Mouse (Mus musculus) B cell, adult (primary cell): ENCODE results near the gene Tat. TPM values are rescaled to one million over a fixed set of nuclear protein-coding genes. Genes with fewer than 3 reads are reported as not detected.

Experiments
- total RNA-seq: library from RNA; stranded (reverse); gene quantifications from 4 replicates; pipeline ENCODE4 v1.2.4, GENCODE M21; 2023; ENCODE audit not compliant: inconsistent age

Tat gene
- total RNA-seq, result not detected in 4 replicates

DNA sequence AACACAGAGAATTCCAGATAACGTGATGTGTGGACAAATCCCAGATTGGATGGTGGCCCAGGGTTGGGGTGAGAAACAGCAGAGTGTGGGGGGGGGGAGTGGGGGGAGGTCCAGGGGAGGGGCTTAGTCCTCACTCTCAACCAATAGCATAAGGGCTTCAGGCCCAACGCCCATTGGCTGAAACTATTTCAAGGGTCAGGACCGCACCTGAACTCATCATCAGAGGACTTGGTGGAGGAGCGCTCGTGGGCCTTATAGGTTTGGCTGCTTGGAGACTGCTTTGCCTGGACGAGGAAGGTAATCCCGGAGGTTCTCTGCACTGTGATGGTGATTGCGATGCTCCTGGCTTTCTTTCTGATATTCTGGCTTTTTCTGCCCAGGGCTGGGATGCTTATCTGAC is at the start of gene Tat:
TSS of gene Tat (plus strand) at position 214 of the 400 bp plus-strand sequence.

DNA sequence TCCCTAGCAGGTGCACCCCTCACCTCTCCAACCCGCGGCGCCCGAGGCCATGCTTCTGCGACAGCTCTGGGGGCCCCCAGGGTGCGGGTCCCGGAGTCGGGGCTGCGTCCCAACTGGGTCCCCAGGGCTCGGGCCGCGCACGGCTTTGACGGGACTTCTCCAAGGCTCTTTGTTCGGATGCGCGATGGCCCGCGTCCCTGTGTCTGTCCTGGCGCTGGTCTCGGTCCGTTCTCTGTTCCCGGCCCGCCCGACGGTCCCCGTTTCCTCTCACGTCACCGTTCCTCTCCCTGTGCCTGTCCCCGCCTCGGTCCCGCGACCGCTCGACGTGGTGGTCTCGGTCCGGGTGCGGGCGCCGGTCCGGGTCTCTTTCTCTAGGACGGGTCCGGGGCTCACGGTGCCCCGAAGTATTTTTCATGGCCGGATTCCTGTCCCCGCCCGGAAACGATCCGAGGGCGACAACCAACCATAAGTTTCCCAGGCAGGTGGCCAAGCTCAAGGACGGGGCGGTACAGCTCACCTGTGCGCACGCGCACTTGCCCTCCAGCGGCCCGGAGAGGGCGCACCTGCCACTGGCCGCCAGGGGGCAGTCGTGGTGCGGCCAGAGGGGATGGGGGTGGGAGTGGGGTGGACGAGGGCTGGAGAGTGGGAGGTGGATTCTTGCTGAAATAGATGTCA is 28.4 kb upstream of the Tat start, which contains the start of gene Marveld3:
TSS of gene Marveld3 (minus strand) at position 511 of the 675 bp plus-strand sequence.

DNA sequence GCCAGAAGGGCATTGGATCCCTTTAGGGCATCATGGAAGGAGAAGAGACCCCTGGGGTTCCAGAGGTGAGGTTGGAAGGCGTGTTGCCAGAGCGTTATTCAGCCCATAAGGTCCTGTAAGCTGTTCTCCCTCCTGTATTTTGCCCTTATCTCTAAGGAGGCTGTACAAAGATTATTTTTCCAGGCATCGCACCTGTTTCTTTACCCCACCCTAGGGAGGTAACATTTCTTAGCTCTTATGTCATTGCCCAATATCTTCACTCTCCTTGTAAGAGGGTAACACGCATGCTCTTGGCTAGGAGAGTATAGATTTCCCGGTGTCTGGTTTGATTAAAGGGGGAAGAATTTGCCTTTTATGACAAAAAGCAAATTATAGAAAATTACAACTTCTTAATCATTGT is 49.4 kb downstream of the Tat start, which contains the start of gene Chst4:
TSS of gene Chst4 (minus strand) at position 82 of the 400 bp plus-strand sequence.

Other genes with a start within 250 kb of the Tat start
- 75.9 to 91.7 TPM (median 85.0 TPM) in 4 replicates for gene Ap1g1, start 211.9 kb upstream of the Tat start, total RNA-seq
- 15.0 to 21.4 TPM (median 19.2 TPM) in 4 replicates for gene Phlpp2, start 121.9 kb upstream of the Tat start, total RNA-seq
- not detected in 4 replicates for gene Marveld3, start 28.2 kb upstream of the Tat start, total RNA-seq
- gene Chst4, start 49.3 kb downstream of the Tat start, total RNA-seq, result not detected in 4 replicates
- gene Zfp612, start 89.3 kb downstream of the Tat start, total RNA-seq, result 5.8 to 6.3 TPM (median 6.1 TPM) in 4 replicates
- not detected in 4 replicates for gene Gm21964, start 110.8 kb downstream of the Tat start, total RNA-seq
- not detected in 4 replicates for gene Gm17720, start 112.3 kb downstream of the Tat start, total RNA-seq
- gene Calb2, start 177.8 kb downstream of the Tat start, total RNA-seq, result not detected in 4 replicates
- gene Cmtr2, start 225.2 kb downstream of the Tat start, total RNA-seq, result 13.5 to 16.0 TPM (median 15.3 TPM) in 4 replicates